Mouse (Mus musculus) cerebellum, adult 2 months (tissue): Measurements from ENCODE around the gene Ptcd1.

Source experiments
- CTCF ChIP-seq: fragments of 200-500 bp; IDR thresholded peaks from 2 replicates; pipeline ENCODE4 v1.5.1; 2011; ENCODE audit warnings: low read depth, mild to moderate bottlenecking, control low read depth, low read length, moderate library complexity, borderline replicate concordance; ENCODE audit not compliant: insufficient read depth
- POLR2A ChIP-seq: fragments of 200-500 bp; IDR thresholded peaks from 2 replicates; pipeline ENCODE4 v1.6.1; 2011; ENCODE audit warnings: low read length, control low read depth, borderline replicate concordance; ENCODE audit not compliant: insufficient read depth

DNA sequence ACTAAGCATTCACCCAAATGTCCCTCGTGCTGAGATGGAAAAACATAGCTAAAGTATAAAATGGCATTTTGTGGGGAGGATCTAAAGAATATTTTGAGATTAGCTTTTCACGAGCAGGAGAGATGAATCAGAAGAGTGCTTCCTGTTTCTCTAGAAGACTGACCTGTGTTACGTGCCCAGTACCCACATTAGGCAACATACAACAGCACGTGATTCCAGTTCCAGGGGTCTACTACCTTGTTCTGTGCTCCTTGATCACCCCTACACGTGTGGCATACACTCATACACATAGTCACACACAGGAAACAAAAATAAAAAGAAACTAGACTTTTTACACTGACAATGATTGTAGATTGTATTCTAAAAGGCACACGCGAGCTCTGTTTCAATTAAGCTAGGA, 33.5 kb upstream of the Ptcd1 start:
- TF ChIP-seq CTCF (no peak), POLR2A (no peak)
